Mouse (Mus musculus): ENCODE results near the gene Bcl6.
A peak's percentile ranks its signal among the peaks of the same experiment; 100 is the strongest.

- TF ChIP-seq CTCF (conservative IDR thresholded peaks at IDR 0.05; ENCODE audit: low read length), result peak; percentile 35
- TF ChIP-seq POU5F1 (IDR thresholded peaks at IDR 0.05; ENCODE audit: borderline replicate concordance, low read length), result no peak
Measured at GRCm38 (mm10) chr16:23962401-23962800, 26.3 kb downstream of the Bcl6 start.
